Mouse (Mus musculus): Measurements from ENCODE around the gene Arl6ip4. TPM values are rescaled to one million over a fixed set of nuclear protein-coding genes. Genes with fewer than 3 reads are reported as not detected.

Gene Arl6ip4
- total RNA-seq, 2 experiments from 2014 or later: 36.3 to 37.8 TPM

DNA sequence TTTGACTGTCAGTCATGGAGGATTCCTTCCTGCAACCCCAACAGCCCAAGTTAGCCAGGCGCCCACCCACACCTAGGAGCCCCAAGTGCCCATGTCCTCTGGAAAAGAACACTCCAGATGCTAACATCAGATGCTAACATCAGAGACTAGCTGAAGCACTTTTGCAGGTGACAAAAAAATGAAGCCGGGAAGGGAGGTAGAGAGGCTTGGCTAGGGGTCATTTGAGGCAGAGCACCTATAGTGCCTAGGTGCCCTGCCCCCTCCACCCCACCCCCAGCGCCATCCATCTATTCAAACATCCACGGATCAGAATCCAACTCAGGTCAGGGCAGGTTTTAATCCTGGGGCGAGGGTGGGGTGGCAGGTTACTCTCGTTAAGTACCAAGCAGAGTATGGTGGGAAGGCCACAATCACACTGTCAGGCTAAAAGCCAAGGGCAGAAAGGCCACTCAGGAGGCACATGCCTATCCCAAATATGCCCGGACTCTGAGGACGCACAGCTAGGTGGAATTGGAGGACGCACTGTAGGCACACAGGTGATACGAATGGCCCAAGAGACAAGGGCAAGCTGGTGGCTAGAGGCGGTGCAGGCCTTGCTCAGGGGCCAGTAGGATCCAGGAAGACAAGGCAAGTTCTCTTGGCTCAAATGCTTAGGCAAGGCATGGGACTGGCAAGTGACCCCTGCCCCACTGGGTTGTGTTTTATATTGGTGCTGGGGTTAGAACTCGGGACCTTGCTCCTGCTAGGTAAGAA lies 21.9 kb upstream of the Arl6ip4 start:
- DNase-seq: no peak

DNA sequence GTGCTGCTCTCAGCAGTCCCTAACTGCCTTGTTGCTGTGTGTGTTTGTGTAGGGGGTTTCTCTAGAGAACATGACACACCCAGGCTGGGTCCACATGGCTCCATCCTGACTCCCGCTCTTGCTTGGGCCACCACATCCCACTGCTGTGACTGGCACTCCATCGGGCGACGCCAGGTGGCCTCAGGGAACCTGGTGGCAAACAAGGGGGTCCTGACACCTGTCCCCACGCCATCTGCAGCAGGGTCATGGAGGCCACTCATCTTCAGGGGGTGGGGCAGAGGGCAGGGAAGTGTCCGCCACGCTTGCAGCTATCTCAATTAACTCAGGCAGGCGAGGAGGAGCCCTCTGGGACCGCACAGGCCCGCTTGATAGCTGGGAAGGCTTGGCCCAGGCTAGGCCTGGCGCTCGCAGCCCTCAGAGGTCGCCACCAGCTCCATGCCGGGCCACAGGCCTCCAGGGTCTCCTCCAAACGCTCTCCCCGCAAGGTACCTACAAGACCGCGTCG lies 20.8 kb upstream of the Arl6ip4 start:
- peak in 1 of 2 experiments; percentile 33 for DNase-seq

DNA sequence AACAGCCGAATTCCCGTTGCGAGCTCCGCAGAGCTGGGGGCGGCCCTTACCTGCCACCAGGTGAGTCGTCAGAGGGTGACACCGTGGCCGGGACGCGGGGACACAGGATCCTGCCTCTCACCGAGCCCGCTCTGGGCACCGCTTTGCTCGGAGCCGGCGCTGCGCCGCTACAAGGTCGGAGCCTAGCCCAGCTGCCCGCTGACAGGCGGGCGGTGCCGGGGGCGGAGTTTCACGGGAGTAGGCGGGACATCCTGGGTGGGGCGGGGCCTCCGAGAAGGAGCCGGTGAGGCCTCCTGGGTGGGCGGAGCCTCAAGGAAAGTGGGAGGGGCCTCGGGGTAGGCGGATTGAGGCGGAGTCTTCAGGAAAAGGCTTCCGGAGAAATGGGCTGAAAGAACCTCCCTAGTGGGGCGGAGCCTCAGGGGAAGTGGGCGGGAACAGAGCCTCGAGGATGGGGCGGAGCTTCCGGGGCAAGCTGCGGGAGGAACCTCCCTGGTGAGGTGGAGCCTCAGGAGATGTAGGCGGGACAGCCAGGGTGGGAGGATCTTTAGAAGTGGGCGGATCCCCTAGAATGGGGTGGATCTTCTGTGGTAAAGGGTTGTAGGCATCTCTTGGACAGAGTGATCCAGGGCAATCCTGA lies 20.2 kb upstream of the Arl6ip4 start, which contains the start of gene Abcb9:
Gene Abcb9 (minus strand): TSS at position 203 of the 637 bp plus-strand sequence.
- DNase-seq: peak; percentile 98

DNA sequence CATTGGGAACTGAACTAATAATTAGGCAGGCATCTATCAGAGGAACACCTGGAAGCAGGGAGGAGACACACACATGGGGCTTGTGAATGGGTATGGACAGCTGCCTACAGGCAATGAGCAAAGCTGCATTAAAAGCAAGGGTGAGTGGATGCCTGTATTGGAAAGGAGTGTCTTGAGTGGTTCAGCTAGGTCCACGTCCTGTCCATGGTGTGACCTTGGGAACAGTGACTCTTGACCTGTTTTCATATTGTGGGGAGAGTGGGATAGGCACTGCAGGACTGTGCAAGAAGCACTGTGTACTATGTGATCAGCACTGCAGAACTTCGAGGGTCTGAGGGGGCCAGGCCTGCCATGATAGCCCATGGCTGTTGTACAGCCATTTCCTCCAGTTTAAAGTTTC lies 17.0 kb upstream of the Arl6ip4 start:
- no peak for DNase-seq

DNA sequence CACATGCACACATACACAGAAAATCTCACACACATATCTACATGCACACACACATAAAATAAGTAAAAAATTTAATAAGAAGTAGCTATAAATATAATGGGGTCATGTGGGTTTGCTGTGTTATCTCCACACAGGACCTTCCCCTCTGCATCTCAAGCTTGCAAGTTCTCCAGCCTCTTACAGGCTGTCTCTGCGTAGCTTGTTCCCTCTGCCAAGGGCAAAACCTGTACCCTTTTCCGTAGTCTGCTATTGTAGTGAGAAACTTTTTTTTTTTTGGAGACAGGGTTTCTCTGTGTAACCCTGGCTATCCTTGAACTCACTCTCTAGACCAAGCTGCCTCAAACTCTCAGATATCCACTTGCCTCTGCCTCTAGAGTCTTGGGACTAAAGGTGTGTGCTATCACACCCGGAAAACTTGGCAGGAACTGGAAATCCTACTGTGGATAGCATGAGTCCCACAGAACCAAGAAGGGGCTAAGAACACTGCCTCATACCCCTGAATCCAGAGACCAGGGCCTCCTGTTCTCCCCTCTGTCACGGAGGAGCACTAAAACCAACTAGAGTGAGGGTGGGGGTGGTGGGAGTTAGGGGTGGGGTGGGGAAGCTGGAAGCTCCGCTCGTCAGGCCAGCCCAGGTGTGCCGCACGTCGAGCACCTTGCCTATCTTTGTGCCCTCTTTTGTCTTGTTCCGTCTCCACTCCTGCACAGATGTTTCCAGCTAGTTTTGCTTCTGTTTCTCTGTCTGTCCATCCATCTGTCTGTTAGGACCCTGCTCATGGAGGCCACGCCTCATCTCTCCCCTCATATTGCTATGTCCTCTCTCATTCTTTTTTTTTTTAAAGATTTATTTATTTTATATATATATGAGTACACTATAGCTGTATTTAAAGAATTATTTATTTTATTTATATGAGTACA lies 15.5 kb upstream of the Arl6ip4 start:
- no peak for DNase-seq

DNA sequence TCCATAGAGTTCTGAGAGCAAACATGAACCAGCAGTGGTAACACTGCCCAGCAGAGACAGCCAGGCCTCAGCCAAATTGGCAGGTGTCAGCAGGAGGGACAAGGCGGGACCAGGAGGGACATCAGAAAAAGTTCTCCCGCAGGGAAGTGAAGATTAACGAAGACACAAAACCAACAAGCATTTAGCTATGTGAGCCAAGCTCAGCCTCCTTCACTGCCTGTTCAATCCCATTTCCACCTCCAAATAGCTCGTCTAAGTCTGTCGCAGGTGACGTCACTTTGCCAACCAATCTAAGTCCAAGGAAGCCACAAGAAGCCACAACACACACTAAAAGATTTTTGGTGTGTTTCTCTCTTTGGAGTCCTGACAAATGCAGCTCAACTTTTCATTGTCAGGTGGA lies 13.6 kb upstream of the Arl6ip4 start:
- no peak for DNase-seq

DNA sequence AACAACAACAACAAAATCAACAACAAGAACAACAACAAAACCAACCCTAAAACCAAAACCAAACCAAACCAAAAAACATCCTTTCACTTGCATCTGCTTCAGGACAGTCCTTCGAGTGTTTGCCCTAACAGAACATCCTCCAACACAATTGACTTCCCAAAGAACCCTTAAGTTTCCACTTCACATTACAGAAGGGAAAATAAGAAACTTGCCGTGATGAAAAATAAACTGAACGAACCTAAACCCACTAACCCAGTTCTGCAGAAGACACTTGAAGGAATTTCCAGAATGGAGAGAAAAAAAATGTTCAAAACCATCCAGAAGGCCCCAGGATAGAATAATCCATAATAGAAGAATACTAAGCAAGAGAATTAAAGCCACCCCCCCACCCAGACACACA lies 12.9 kb upstream of the Arl6ip4 start:
- no peak for DNase-seq

DNA sequence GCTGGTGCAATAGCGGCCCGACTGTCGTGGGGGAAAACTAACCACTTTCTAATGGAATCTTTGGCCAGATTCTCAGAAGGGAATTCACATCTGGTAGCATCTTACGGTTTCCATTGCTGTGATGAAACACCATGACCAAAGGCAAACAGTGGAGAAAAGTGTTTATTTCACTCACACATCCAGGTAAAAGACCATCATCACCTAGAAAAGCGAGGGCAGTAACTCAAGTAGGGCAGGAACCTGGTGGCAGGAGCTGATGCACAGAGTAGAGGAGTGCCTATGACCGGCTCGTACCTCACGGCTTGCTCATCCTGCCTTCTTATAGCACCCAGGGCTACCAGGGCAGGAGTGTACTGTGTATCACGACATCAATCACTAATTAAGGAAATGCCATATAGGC lies 12.3 kb upstream of the Arl6ip4 start:
- no peak for DNase-seq

DNA sequence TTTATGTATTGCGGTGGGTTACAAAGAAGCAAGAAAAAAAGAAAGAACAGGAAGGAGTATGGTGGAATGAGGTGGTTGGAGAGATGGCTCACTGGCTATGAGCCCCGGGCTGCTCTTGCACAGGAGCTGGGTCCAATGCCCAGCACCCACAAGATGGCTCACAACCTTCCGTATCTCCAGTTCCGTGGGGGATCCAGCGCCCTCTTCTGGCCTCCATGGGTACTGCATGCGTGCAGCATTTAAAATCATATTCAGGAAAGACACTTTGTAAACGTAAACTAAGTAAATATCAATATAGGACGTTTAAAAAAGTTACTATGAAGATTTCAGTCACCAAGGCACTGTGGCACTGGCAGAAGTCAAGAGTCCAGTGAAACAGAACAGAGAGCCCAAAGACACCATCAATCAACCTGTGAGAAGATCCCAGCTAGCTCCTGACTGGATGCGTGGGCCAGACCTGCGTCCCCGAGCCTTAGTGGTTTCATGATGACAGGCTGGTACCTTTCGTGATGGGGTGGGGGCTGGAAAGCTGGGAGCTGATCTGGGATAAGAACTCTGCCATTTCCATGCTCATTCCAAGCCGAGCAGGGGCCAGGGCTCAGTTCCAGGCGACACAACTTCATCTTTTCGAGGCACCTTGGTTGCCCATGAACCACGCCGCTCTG lies 4.7 kb upstream of the Arl6ip4 start:
- DNase-seq: peak in 1 of 2 experiments; percentile 54

DNA sequence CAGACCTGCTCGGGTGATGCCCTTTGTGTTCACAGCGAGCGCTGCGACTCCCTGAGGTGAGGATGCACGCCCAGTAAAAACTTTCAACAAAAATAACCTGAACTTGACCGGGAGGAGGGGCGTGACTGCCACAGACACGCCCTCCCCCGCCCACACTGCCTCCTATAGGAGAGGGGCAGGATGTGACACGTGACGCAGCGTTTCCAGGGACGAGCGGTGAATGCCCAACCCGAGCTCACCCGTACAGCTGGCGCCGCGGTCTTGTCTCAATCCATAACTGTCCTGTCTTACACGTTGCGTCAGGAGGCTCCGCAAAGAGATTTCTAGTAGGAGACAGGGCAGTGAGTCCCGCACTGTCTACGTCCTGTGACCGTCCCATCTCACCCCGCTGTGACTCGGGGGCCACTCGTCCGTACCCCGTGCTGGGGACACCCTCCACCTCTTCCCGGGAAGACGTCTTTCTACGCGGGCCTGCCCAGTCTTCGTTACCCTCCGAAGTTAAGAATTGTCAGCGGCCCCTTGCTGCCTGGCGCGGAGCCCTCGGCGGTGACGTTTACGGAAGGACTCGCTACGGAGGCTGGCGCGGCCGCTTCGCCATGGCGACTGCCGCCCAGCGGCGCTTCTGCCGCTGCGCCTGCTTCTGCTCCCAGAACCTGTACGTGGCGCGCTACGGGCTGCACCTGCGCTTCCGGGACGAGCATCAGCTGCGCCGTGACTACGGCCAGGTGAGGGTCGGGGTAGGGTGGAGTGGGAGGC lies 4.0 kb upstream of the Arl6ip4 start, which contains the start of gene Ogfod2:
Gene Ogfod2 (plus strand): TSS at position 556 of the 756 bp plus-strand sequence.
- DNase-seq: peak; percentile 96 to 97

DNA sequence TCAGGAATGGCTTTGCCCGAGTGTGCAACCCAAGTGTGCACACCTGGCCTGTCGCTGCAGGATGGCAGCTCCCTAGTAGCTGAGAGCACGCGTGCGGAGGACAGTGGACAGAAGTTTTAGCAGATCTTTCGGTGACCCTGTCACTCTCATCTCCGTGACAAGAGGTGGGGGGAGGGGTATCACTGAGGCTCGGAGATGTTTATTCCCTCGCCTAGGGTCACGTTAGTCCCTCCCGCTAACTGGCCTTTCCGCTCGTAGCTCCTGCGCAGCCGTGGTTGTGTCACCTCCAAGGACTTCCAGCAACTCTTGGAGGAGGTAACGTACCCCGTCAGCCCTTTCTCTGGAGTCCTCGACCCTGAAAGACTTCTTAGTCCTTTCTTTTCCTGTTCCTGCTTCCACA lies 3.4 kb upstream of the Arl6ip4 start:
- DNase-seq: no peak

DNA sequence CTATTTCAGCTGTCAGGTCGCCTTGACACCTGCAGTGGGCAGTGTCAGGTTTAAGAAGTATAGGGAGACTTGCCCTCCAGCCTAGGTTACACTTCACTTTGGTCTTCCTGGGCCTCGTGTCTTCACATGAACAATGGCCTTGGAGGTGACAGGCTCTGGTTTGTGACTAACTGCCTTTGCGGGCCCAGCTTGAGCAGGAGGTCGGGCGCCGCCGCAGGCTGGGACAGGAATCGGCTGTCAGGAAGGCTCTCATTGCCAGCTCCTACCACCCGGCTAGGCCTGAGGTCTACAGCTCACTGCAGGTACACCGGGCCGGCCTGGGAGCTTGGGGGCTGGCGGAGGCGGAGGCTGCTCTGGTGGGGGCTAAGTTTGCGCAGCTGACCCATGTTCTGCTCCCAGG lies 2.9 kb upstream of the Arl6ip4 start:
- peak; percentile 49 to 52 for DNase-seq

DNA sequence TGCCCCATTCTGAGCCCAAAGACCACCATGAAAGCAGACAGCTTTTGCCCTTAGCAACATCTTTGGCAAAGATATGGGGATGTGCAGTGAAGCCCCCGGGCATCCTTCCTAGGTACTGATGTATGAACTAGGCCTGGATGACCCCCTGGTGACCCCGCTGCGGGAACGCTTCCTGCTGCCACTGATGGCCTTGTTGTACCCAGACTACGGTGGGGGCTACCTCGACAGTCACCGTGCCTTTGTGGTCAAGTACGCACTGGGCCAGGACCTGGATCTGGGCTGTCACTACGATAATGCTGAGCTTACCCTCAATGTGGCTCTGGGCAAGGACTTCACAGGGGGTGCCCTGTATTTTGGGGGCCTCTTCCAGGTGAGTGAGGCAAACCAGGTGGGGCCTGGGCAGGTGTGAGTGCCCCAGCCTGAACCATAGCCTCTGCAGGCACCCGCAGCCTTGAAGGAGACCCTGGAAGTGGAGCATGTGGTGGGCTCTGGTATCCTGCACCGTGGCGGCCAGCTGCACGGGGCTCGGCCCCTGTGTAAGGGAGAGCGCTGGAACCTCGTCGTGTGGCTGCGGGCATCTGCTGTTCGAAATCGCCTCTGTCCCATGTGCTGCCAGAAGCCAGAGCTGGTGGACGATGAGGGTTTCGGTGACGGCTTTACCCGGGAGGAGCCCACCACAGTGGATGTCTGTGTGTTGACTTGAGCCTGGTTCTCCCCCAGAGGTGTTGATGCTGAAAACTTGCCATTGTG lies 1.4 kb upstream of the Arl6ip4 start:
- DNase-seq: no peak

DNA sequence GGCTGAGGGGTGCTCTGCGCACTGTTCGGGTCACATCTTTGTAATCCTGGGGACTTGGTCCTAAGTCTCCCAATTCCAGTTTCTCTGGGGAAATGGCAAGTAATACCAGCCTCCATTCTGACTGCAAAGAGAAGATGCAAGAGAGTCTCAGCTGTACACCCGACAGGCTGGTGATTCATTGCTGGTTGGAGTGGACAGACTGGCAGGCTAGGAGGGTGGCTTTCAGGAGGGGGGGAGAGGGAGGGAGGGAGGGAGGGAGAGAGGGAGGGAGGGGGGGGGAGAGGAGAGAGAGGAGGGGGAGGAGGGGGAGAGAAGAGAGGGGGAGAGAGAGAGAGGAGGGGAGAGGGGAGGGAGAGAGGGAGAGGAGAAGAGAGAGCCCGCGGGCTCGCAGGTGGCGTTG lies 358 bp upstream of the Arl6ip4 start:
- DNase-seq: no peak

DNA sequence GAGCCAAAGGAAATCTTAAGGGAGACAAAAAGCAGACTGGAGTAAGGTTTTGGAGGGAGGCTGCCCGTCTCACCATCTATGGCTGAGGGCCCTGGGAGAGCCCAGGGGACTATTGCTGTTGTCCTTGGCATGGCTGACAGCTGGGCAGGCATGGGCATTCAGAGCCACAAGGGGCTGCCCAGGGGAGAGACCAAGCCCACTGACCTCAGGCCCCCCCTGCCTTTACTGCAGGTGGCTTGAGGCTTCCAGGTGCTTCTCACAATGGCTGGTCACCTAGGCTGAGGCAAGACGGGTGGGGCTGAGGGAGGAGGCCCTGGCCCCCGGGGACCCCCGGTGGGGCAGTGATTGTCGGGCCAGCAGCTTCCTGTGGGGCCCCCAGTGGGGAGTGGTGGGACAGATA lies 3.3 kb downstream of the Arl6ip4 start:
- DNase-seq: no peak

DNA sequence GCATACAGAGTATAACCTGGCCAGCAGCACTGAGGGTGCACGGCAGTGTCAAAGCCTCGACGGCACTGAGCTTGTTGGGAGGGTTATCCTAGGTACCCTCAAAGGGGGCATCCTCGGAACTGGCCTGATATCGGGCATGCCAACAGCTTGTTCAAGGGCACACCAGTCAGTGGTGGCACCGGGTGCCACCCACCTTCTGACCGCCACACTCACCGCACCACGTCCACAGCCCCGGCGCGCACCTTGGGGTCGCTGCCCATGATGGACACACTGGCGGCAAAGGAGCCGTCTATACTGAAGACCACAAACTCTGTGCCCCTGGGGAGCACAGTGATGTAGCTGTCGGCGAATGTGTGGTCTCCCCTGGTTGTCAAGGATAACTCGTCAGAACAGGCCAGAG lies 6.5 kb downstream of the Arl6ip4 start:
- DNase-seq: no peak

DNA sequence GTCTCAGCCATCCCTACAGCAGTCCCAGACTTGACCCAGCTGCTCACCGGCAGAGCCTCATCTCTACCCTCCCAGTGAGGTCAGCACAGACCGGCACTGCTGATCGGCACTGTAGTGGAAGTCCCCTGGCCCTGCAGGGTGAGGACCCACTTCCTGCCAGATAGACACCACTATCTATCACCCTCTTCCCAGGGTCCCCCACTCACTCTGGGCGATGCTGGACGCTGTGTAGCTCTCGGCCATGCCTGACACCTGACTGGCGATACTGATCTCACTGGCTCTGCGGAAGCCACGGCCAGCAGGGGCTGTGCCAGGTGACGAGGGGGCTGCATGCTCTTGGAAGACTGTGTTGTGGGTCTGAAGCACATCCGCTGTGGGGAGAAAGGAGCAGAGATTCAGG lies 9.2 kb downstream of the Arl6ip4 start:
- DNase-seq: no peak

DNA sequence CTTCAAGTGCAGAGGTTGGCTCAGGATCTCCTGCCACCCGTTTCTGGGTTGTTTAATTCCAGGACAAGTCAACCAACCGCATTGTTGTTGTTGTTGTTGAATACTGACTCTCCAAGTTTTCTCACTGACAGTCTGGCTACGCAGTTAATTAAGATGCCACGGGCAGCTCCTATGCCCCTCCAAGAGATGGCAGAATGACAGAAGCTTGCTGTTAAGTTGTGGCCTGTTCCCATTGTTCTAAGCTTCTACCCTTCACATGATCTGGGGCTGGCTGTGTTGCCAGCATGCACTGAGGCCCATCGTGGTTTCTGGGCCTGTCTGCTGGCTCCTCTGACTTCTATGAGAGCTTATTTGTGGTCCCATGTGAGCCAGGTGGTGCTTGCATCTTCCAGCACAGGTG lies 18.4 kb downstream of the Arl6ip4 start:
- no peak for DNase-seq

DNA sequence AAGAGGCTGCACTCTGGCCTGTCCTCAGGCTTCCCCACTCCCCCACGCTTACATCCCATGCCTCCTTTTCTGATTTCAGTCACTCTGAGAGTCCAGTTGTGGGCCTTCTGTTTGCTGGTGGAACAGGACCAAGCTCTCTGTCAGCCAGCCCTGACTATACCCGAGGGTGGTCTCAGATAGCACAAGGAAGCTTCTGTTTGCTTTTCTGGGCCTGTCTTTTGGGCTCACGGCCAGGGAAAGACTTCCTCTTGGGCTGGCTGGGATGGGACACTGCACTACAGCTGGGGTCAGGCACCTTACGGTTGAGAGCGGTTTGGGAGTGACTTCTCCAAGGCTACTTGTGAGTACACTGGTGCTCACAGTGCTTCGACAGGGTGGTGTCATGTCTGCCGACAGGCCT lies 22.2 kb downstream of the Arl6ip4 start:
- DNase-seq: no peak

DNA sequence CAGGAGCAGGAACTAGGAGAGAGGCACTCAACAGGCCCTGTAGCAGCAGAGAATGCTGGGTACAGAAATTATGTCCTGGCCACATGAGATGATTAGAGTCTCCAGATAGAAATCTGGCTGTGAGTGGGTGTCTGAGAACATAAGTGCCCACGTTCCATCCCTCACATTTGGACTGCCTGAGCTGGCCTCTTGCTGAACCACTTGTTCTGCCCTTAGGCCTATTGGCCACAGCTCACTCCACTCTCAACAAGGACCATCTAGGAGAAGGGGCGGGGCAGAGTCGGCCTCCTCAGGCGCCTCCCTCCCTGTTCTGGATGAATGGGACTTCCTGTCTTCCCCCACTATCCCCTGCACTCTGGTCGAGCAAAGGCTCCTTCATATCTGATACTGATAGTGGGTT lies 33.1 kb downstream of the Arl6ip4 start:
- DNase-seq: no peak

DNA sequence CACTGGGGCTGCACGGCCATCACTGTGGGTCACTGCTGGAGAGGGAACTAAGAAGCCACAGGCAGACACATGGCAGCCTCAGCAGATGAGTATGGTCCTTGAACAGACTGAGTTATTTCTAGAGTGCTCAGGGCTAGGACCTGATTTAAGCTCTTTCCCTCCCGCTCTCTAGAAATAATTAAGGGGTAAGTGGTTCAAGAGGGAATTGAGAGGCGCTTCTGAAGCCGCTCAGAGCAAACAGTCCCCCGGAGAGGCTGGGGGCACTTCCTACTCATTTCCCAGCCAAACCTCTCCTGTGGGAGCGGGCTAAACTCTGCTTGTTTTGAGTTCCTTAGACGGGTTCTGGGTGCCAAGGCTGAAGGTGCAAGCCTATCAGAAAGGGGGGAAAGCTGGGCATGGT lies 35.0 kb downstream of the Arl6ip4 start:
- DNase-seq: no peak

All from heart, adult 18-20 months (tissue).